Mouse (Mus musculus): Measurements from ENCODE around the gene Nid2.

DNA sequence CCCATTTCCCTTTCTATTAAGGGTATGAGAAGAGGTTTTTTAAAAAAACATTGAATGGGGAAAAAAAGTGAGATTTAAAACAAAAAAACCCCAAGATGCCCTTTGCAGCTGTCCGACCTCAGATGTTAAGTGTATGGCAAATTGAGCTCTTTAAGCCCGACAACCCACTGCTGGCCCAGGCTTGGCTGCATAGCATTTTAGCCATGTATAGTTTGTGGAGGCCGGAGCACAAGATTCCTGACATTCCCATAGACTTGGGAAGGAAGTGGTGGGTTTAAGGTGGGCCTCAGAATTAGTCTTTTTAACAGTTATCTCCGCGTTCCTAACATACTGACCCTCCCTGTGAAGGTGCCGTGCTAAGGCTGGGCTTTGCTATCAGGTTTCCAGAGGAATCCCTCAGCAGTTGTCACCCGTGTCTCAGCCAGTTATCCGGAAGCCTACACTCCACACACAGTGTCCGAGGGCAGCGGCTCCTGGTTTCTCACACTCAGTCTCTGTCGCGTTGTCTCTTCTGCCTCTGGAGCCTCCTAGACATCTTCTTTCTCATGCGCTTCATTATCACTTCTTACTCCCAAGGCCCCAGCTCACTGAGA is 23.1 kb downstream of the Nid2 start:
- TF ChIP-seq CTCF (IDR thresholded peaks at IDR 0.05; ENCODE audit: insufficient read depth, low read length), result no peak
- no peak for TF ChIP-seq POLR2A (IDR thresholded peaks at IDR 0.05; ENCODE audit: borderline replicate concordance, extremely low read depth, low read depth, low read length)

All from lung, adult 2 months (tissue).